Mouse (Mus musculus) ES-E14 (cell line): ENCODE data around the gene Etnppl.

Source experiments
- CHD2 ChIP-seq: IDR thresholded peaks from 2 replicates; pipeline ENCODE4 v1.6.1; 2014; ENCODE audit warnings: mild to moderate bottlenecking, low read depth, low read length, inconsistent platforms
- MAFK ChIP-seq: IDR thresholded peaks from 2 replicates; pipeline ENCODE4 v1.6.1; 2014; ENCODE audit warnings: mild to moderate bottlenecking, low read depth, low read length, inconsistent platforms; ENCODE audit not compliant: insufficient read depth

DNA sequence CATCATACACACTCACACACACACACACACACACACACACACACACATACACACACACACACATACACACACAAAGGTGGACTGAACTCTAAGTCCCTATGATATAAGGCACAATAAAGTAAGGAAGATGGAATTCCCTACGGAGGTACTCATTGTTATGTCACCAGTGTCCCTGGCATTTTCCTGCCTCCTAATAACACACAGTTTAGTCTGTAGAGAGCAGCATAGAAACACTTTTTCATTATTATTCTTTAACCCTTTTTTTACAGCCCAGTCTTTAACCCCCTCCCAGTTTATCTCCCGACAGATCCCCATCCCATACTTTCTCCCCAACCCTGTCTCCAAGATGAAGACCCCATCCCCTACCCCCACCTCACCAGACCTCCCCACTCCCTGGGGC, 35.7 kb upstream of the Etnppl start:
- TF ChIP-seq CHD2 = no peak
- no peak for TF ChIP-seq MAFK
